Mouse (Mus musculus) neural tube, embryonic 15.5 days (tissue): ENCODE results near the gene Fnip2. TPM values are rescaled to one million over a fixed set of nuclear protein-coding genes. Genes with fewer than 3 reads are reported as not detected.

Source experiments
- ATAC-seq: fragments of 200-750 bp; cut with Nextera tagmentation; 2 replicates; pipeline ENCODE4 v1.8.0; 2017; ENCODE audit warnings: mild to moderate bottlenecking, moderate TSS enrichment, moderate library complexity; ENCODE audit not compliant: low FRiP score
- H3K27ac ChIP-seq: fragments of 300-500 bp; sonication (generic); replicated peaks from 2 replicates; pipeline ENCODE4 v1.5.1; 2015; ENCODE audit warnings: mild to moderate bottlenecking, inconsistent platforms
- H3K27me3 ChIP-seq: fragments of 300-500 bp; sonication (generic); replicated peaks from 2 replicates; pipeline ENCODE4 v1.6.1; 2015; ENCODE audit warnings: inconsistent platforms
- H3K36me3 ChIP-seq: fragments of 300-500 bp; sonication (generic); 2 replicates; pipeline ENCODE4 v1.6.1; 2015; ENCODE audit warnings: inconsistent platforms
- H3K4me1 ChIP-seq: fragments of 300-500 bp; sonication (generic); 2 replicates; pipeline ENCODE4 v1.6.1; 2015; ENCODE audit warnings: inconsistent platforms
- H3K4me2 ChIP-seq: fragments of 300-500 bp; sonication (generic); 2 replicates; pipeline ENCODE4 v1.6.1; 2015; ENCODE audit warnings: inconsistent platforms, mild to moderate bottlenecking, moderate library complexity
- H3K4me3 ChIP-seq: fragments of 300-500 bp; sonication (generic); replicated peaks from 2 replicates; pipeline ENCODE4 v1.5.1; 2015; ENCODE audit warnings: mild to moderate bottlenecking, inconsistent platforms
- H3K9ac ChIP-seq: fragments of 300-500 bp; sonication (generic); replicated peaks from 2 replicates; pipeline ENCODE4 v1.6.1; 2015; ENCODE audit warnings: mild to moderate bottlenecking, inconsistent platforms
- H3K9me3 ChIP-seq: fragments of 300-500 bp; sonication (generic); replicated peaks from 2 replicates; pipeline ENCODE4 v1.6.1; 2016; ENCODE audit warnings: inconsistent platforms
- WGBS: fragments of 180-500 bp; shearing (Covaris S2); methylation state at CpG from one replicate; pipeline ENCODE4 v1.1.7; 2015; ENCODE audit warnings: mixed read lengths; 5-methylcytosine and 5-hydroxymethylcytosine counted together
- polyA plus RNA-seq: library from polyadenylated mRNA; unstranded; fragments of >200 nt; fragmentation: Nextera tagmentation; extraction: Ambion mirVana; gene quantifications from 2 replicates; pipeline ENCODE4 v1.2.1, GENCODE M21; 2015

Fnip2 gene
- polyA plus RNA-seq, 1 experiment from 2014 or later = 7.3 TPM

- Histone ChIP-seq H3K27me3 (no peaks in the 10 kb centered on the region), H3K9ac (no peak overlapping the region), H3K4me1 (peaks cover 26% of the 10 kb centered on the region), H3K27ac (no peak overlapping the region), H3K9me3 (no peaks in the 10 kb centered on the region), H3K36me3 (no peaks in the 10 kb centered on the region), H3K4me3 (no peak overlapping the region), H3K4me2 (no peak overlapping the region)
- ATAC-seq = no peak
- WGBS = 80% methylated on average over 10 of the region's 10 CpGs
These were observed 5.5 kb downstream of the Fnip2 start for GRCm38 (mm10) chr3:79561784-79562715.

GRCm38 (mm10) chr3:79560555-79560954 lies 7.0 kb downstream of the Fnip2 start:
- Histone ChIP-seq H3K27me3 (no peaks in the 10 kb centered on the region), H3K4me2 (no peak overlapping the region), H3K4me1 (peaks cover 12% of the 10 kb centered on the region), H3K4me3 (no peak overlapping the region), H3K27ac (no peak overlapping the region), H3K9ac (no peak overlapping the region), H3K36me3 (no peaks in the 10 kb centered on the region), H3K9me3 (no peaks in the 10 kb centered on the region)
- ATAC-seq = no peak
- 92% methylated on average over 6 of the region's 6 CpGs for WGBS

GRCm38 (mm10) chr3:79559773-79560045 lies 7.9 kb downstream of the Fnip2 start:
- Histone ChIP-seq H3K36me3 (no peaks in the 10 kb centered on the region), H3K4me1 (peaks cover 4% of the 10 kb centered on the region; the same call in 1 of the 2 replicates), H3K4me2 (no peak overlapping the region), H3K4me3 (no peak overlapping the region), H3K27me3 (no peaks in the 10 kb centered on the region), H3K9me3 (no peaks in the 10 kb centered on the region), H3K9ac (no peak overlapping the region), H3K27ac (peak overlapping the region; percentile 49)
- ATAC-seq = 0 out of 2 replicates have a peak, but pooled peaks have one; percentile 10
- WGBS = 71% methylated on average over 5 of the region's 5 CpGs

DNA sequence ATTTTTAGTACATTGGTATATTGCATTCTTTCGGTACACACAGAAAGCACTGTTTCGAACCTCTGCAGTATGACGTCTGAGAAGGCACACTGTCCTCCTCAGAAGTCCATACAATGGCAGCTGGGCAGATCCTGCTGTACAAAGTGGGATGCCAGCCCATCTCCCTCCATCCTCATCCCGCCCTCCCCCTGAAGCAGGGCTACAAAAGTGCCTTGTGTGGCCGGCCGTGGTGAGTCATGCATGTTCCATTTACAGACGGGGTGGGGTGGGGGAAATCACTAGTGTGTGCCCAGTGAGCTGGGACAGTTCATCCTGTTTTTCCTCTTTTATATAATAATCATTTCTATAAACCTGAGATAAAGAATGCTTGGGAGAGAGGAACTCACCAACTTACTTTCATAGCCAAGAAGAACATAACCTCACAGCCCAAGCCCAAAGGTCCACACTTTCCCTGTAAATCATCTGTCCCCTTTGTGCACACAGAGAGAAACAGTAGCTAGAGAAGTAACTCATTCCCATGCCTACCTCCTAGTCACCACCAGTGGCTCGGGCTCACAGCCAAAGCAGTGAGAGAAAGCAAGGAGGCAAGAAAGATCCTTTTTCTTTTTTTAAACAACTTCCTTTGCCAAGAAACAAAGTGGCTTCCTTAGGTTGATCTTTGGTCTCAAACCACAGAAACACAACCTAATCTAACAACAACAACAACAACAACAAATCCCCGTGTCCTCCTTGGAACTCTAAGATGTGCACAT lies 8.4 kb downstream of the Fnip2 start:
- H3K36me3 ChIP-seq = no peaks in the 10 kb centered on the region
- 66% methylated on average over 9 of the region's 9 CpGs for WGBS
- H3K27me3 ChIP-seq = no peaks in the 10 kb centered on the region
- no peak overlapping the region for H3K4me2 ChIP-seq
- peak overlapping the region; percentile 49 for H3K27ac ChIP-seq
- no peak overlapping the region for H3K4me3 ChIP-seq
- H3K9ac ChIP-seq = no peak overlapping the region
- peak; percentile 81 for ATAC-seq
- peaks cover 4% of the 10 kb centered on the region; the same call in 1 of the 2 replicates for H3K4me1 ChIP-seq
- H3K9me3 ChIP-seq = no peaks in the 10 kb centered on the region

- Histone ChIP-seq H3K4me2 (no peak overlapping the region), H3K9me3 (no peaks in the 10 kb centered on the region), H3K36me3 (no peaks in the 10 kb centered on the region), H3K9ac (no peak overlapping the region), H3K4me1 (no peaks in the 10 kb centered on the region), H3K27ac (no peak overlapping the region), H3K27me3 (no peaks in the 10 kb centered on the region), H3K4me3 (no peak overlapping the region)
- no peak for ATAC-seq
- 91% methylated on average over 6 of the region's 6 CpGs for WGBS
These were observed 12.5 kb downstream of the Fnip2 start for GRCm38 (mm10) chr3:79555061-79555460.

- 96% methylated on average over 3 of the region's 3 CpGs for WGBS
- Histone ChIP-seq H3K27me3 (no peaks in the 10 kb centered on the region), H3K4me1 (no peaks in the 10 kb centered on the region), H3K4me3 (no peak overlapping the region), H3K4me2 (no peak overlapping the region), H3K9me3 (no peaks in the 10 kb centered on the region), H3K27ac (no peak overlapping the region), H3K9ac (no peak overlapping the region), H3K36me3 (no peaks in the 10 kb centered on the region)
- ATAC-seq = no peak
These were observed 13.8 kb downstream of the Fnip2 start for GRCm38 (mm10) chr3:79553779-79554178.

DNA sequence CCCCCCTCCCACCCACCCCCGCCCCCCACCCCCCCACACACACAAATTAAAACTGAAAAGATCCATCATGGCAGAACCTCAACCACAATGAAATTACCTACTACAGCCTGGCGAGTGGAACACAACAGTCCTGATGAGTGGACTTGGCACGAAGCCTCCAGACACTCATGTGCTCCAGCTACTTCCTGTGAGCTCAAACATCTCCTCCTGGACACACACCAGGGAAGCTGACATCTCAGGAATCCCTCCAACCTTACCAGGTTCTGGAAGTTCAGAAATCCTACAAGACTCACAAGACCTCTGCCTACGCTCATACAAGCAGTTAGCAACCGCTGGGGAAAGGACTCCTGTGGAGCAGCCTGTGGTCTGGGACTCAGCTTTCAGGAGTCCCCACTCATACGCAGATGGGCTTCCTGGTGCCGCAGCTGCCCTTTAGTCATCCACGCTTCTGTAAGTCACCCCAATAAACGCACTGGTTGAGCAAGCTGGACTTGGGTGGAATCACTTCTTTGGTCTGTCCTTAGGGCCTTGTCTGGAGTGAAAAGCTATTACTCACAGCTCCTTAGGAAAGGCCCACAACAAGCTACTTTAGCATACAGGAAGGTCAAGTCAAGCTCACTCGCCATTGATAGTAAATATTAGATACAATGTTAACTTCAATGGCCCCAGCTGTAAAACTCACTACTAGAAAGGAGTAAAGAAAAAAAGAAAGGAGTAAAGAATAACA lies 15.6 kb downstream of the Fnip2 start:
- Histone ChIP-seq H3K27ac (no peak overlapping the region), H3K4me1 (no peaks in the 10 kb centered on the region), H3K9me3 (no peaks in the 10 kb centered on the region), H3K9ac (no peak overlapping the region), H3K27me3 (no peaks in the 10 kb centered on the region), H3K36me3 (no peaks in the 10 kb centered on the region), H3K4me3 (no peak overlapping the region), H3K4me2 (no peak overlapping the region)
- 82% methylated on average over 10 of the region's 10 CpGs for WGBS
- ATAC-seq = no peak

DNA sequence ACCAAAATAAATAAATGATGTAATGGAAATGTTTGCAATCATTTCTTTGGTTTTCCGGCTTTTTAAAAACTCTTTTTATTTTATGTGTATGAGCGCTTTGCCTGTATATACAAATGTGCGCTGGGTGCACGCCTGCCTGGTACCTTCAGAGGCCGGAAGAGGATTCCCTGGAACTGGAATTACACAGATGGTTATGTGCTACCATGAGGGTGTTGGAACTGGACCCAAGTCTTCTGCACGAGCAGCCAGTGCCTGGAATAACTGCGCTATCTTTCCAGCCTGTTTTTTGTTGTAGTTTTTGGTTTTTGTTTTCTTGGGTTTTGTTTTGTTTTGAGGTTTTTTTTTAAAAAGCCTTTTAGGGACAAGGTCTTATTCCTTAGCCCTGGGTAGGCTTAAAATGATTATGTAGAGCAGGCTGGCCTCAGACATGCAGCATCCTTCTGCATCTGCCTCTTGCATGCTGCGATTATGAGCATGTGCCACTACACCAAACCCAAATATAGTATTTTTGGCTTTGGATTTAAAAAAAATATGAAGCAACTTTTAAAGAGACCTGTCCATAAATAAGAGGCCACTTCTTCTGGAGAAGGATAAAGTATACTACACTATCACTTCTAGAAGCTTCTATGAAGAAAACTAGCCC lies 17.7 kb downstream of the Fnip2 start:
- Histone ChIP-seq H3K9me3 (no peaks in the 10 kb centered on the region), H3K4me1 (no peaks in the 10 kb centered on the region), H3K36me3 (no peaks in the 10 kb centered on the region), H3K4me2 (no peak overlapping the region), H3K4me3 (no peak overlapping the region), H3K27me3 (no peaks in the 10 kb centered on the region), H3K9ac (no peak overlapping the region), H3K27ac (no peak overlapping the region)
- no peak for ATAC-seq
- WGBS = 96% methylated on average over 8 of the region's 8 CpGs

DNA sequence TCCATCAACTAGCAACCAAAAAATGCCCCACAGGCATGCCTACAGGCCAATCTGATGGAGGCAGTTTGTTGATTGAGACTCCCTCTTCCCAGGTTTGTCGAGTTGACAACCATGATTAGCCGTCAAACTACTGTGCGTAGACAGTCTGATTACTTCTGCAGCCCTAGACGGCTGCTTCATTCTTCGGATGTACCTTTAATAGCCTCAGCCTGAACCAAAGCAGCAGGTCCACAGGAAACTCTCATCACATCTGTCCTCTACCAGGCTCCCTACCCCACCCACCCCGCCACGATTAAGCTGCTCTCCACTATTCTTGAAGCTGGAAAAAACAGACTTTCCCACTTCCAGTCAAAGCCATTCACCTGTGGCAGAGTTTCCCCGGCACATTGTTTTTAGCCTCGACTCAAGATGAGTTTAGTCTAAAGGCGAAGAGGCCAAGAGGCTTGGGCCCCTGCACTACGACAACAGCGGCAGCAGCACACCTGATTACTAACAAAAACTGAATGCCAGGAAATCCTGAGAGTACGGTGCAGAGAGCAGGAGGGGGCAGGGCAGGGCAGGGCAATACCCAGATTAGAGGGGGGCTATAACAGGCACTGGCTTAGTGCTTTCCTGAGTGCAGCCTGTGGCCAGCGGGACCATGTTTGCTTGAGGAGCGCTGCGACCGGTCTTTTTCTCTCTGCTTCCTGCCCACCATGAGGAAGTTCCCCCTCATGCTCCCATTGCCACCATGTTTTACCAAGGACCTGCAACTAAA lies 18.7 kb downstream of the Fnip2 start:
- ATAC-seq = no peak
- no peak overlapping the region for H3K9ac ChIP-seq
- H3K27me3 ChIP-seq = no peaks in the 10 kb centered on the region
- H3K36me3 ChIP-seq = no peaks in the 10 kb centered on the region
- no peak overlapping the region for H3K4me3 ChIP-seq
- H3K27ac ChIP-seq = no peak overlapping the region
- WGBS = 88% methylated on average over 17 of the region's 17 CpGs
- H3K4me1 ChIP-seq = no peaks in the 10 kb centered on the region
- no peaks in the 10 kb centered on the region for H3K9me3 ChIP-seq
- no peak overlapping the region for H3K4me2 ChIP-seq

DNA sequence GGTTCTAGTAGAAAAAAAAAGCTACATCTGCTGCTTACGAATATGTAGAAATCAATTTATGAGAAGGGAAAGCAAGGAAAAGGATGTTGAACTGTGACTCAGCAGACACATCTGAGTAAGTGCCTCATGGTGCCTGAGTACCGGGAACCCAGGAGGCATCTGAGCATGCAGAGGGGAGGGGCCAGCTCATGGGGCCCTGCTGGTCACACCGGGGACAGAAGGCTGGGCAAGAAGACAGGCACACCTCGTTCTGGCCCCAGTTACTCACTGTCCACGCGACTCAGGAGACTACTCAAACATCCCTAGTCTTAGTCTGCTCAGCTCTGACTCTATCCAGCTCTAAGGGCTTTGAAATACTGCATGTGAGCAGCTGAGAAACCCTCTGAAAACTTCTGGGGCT lies 25.0 kb downstream of the Fnip2 start:
- Histone ChIP-seq H3K27ac (no peak overlapping the region), H3K4me2 (no peak overlapping the region), H3K27me3 (no peaks in the 10 kb centered on the region), H3K4me1 (no peaks in the 10 kb centered on the region), H3K36me3 (no peaks in the 10 kb centered on the region), H3K4me3 (no peak overlapping the region), H3K9me3 (no peaks in the 10 kb centered on the region), H3K9ac (no peak overlapping the region)
- 43% methylated on average over 6 of the region's 6 CpGs for WGBS
- no peak for ATAC-seq

GRCm38 (mm10) chr3:79539656-79540055 lies 27.9 kb downstream of the Fnip2 start:
- Histone ChIP-seq H3K4me1 (no peaks in the 10 kb centered on the region), H3K4me3 (no peak overlapping the region), H3K27ac (no peak overlapping the region), H3K4me2 (no peak overlapping the region), H3K9me3 (no peaks in the 10 kb centered on the region), H3K36me3 (no peaks in the 10 kb centered on the region), H3K27me3 (no peaks in the 10 kb centered on the region), H3K9ac (no peak overlapping the region)
- no peak for ATAC-seq
